Mouse (Mus musculus): ENCODE measurements around the gene Zfp597. TPM values are rescaled to one million over a fixed set of nuclear protein-coding genes. Genes with fewer than 3 reads are reported as not detected.
"Not testable (repeated sequence)": the region's sequence is repeated elsewhere in the genome, so short reads cannot be mapped to it uniquely, and the experiment has no call there.

The Zfp597 gene
- polyA plus RNA-seq, 1 experiment = 0.09 TPM

DNA sequence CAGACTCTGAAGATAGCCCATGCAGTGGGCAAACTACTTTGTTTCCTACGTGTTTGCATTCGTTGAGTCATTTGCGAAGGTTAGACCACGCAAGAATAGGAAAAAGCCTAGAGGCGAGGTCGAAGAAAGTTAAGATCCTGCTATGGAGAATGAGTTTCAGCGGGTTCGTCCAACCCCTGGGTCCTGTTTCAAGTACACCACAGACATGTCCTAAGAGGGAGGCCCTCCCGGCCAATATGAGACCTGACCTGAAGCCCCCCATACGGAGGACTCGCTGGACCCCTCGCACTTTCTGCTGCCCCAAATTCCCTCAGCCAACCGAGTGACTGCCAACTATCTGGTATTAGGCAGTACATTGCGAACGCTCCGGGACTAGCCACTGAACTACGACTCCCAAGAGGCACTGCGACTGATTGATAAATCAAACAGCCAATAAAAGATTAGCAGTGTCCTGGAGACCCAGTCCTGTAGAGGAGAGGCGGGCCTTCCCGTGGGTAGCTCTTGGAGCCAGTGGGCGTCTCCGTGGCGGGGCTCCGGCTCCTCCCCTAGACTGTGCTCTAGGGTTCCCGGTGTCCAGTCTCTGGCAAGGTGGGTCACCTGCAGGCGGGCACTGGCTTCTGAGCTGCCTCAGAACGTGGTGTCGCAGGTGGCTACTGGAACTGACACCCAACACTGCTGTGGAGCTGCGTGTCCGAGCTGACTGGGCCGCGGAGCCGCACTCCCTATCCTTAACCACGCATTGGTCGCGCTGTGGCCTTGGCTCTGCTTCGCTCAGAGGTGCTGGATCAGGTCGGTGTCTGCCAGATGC lies 37.4 kb downstream of the Zfp597 start, which contains the start of gene Zfp174:
Gene Zfp174, plus strand, starts transcription at position 558 of the 808 bp plus-strand sequence.
- peaks cover 25% of the 10 kb centered on the region for H3K4me1 ChIP-seq (ENCODE audit: control insufficient read depth)

DNA sequence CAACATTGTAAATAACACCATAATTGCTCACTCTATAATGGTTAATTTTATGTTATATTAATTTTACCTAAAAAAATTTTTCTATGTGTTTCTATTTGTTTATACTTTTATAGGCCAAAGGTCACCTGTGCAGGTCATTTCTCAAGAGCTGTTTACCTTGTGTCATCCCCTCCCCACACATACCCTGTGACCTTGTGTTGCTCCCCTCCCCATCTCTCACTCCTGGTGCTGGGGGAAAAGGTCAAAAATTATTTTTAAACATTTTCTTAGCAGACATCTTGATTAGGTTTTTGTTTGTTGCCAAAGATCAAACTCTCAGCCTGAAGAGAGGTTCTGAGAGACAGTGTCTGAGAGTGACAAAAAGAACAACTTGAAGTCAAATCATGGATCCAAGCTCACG lies 40.6 kb downstream of the Zfp597 start:
- Histone ChIP-seq H3K36me3 (ENCODE audit: control insufficient read depth) (no peaks in the 10 kb centered on the region), H3K9me3 (ENCODE audit: control insufficient read depth, low read length) (no peaks in the 10 kb centered on the region), H3K4me1 (ENCODE audit: control insufficient read depth) (peaks cover 17% of the 10 kb centered on the region), H3K27me3 (ENCODE audit: control insufficient read depth) (no peaks in the 10 kb centered on the region), H3K4me3 (replicated peaks) (no peak overlapping the region)
- no peak for TF ChIP-seq GATA1 (IDR thresholded peaks at IDR 0.05; ENCODE audit: low read length)

More for the DNA sequence above, 37.4 kb downstream of the Zfp597 start, which contains the start of gene Zfp174:
- H3K4me3 ChIP-seq (replicated peaks) = peak within 1 kb of the TSS; percentile 91
- no peaks in the 10 kb centered on the region for H3K27me3 ChIP-seq (ENCODE audit: control insufficient read depth)
- H3K36me3 ChIP-seq (ENCODE audit: control insufficient read depth) = no peaks in the 10 kb centered on the region
- no peak for TF ChIP-seq TAL1 (IDR thresholded peaks at IDR 0.05; ENCODE audit: low read length)
- TF ChIP-seq GATA1 (IDR thresholded peaks at IDR 0.05; ENCODE audit: low read length) = no peak
- no peaks in the 10 kb centered on the region for H3K9me3 ChIP-seq (ENCODE audit: control insufficient read depth, low read length)

DNA sequence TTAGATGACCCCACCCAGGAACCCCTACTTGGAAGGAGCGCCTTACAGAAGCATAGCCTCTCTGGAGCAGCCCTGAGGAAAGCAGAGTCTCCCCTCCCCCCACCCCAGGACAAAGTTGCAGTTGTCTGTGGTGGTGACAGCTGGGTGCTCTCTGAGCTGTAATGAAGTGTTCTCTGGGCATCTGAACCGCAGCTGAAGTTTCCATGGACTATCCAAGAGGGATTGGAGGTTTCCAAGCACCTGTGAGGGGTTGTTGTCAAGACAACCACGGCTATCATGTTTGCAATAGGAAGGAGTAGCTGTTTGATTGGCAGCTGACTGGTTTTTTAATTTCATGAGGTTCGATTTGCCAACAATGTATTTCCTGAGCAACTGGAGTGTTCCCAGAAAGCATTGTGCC lies 41.4 kb downstream of the Zfp597 start:
- Histone ChIP-seq H3K27me3 (ENCODE audit: control insufficient read depth) (no peaks in the 10 kb centered on the region), H3K36me3 (ENCODE audit: control insufficient read depth) (no peaks in the 10 kb centered on the region), H3K4me1 (ENCODE audit: control insufficient read depth) (peaks cover 15% of the 10 kb centered on the region), H3K4me3 (replicated peaks) (no peak overlapping the region), H3K9me3 (ENCODE audit: control insufficient read depth, low read length) (no peaks in the 10 kb centered on the region)
- TF ChIP-seq GATA1 (IDR thresholded peaks at IDR 0.05; ENCODE audit: low read length) = no peak
- no peak for TF ChIP-seq TAL1 (IDR thresholded peaks at IDR 0.05; ENCODE audit: low read length)

DNA sequence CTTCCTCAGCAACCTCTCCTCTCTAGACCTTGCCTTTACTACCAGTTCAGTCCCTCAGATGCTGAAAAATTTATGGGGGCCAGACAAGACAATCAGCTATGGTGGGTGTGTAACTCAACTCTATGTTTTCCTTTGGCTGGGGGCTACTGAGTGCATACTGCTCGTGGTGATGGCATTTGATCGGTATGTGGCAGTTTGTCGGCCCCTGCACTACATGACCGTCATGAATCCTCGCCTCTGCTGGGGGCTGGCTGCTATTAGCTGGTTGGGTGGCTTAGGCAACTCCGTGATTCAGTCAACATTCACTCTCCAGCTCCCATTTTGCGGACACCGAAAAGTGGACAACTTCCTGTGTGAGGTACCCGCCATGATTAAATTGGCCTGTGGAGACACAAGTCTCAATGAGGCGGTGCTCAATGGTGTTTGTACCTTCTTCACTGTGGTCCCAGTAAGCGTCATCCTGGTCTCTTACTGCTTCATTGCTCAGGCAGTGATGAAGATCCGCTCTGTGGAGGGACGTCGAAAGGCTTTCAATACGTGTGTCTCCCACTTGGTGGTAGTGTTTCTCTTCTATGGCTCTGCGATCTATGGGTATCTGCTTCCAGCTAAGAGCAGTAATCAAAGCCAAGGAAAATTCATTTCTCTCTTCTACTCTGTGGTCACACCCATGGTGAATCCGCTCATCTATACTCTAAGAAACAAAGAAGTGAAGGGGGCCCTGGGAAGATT lies 45.0 kb downstream of the Zfp597 start:
- no peaks in the 10 kb centered on the region for H3K36me3 ChIP-seq (ENCODE audit: control insufficient read depth)
- H3K4me1 ChIP-seq (ENCODE audit: control insufficient read depth) = no peaks in the 10 kb centered on the region
- TF ChIP-seq TAL1 (IDR thresholded peaks at IDR 0.05; ENCODE audit: low read length) (no peak), GATA1 (IDR thresholded peaks at IDR 0.05; ENCODE audit: low read length) (no peak)
- no peaks in the 10 kb centered on the region for H3K9me3 ChIP-seq (ENCODE audit: control insufficient read depth, low read length)
- H3K4me3 ChIP-seq (replicated peaks) = no peak overlapping the region
- no peaks in the 10 kb centered on the region for H3K27me3 ChIP-seq (ENCODE audit: control insufficient read depth)

DNA sequence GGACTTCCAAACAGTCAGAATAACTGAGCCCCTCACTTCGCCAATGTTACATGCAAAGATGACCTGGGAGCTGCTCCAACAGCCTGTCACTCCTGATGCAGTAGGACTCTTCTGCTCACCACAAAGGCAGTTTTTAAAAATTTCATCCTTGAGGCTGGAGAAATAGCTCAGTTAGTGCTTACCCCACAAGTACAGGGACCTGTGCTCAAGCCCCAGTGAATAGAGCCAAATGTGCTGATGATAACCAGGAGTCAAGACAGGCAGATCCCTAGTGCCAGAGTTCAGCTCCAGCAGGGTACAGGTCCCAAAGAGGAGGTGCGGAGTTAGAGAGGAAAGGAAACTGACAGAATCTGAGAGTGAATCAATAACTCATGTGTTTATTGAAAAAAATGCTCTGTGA lies 48.9 kb downstream of the Zfp597 start:
- no peak overlapping the region for H3K4me3 ChIP-seq (replicated peaks)
- no peaks in the 10 kb centered on the region for H3K9me3 ChIP-seq (ENCODE audit: control insufficient read depth, low read length)
- no peaks in the 10 kb centered on the region for H3K36me3 ChIP-seq (ENCODE audit: control insufficient read depth)
- no peaks in the 10 kb centered on the region for H3K4me1 ChIP-seq (ENCODE audit: control insufficient read depth)
- TF ChIP-seq GATA1 (IDR thresholded peaks at IDR 0.05; ENCODE audit: low read length) (no peak), TAL1 (IDR thresholded peaks at IDR 0.05; ENCODE audit: low read length) (no peak)
- H3K27me3 ChIP-seq (ENCODE audit: control insufficient read depth) = no peaks in the 10 kb centered on the region

DNA sequence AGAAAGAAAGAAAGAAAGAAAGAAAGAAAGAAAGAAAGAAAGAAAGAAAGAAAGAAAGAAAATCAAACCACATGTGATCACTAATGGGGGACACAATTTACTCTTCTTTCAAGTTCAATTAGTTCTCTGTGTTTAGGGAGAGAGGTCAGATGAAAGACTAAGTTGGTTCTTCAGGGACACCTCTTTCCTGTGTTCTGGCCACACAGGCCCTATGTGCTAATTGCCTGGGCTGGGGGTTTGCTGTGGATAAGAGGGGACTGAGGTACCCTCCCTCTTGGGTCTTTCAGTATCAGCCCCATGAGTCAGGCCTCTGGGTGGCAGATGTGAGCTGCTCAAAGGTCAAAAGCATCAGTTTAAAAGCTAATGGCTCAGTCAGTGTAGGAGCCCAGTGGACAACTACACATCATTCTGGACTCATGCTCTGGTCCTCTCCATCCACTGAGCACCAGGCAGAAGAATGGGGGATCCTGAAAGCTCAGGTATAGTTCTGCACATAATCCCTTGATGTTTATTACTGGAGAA lies 53.7 kb downstream of the Zfp597 start, which contains the start of gene Olfr15:
Gene Olfr15, plus strand, starts transcription at position 291 of the 522 bp plus-strand sequence.
- Histone ChIP-seq H3K4me3 (replicated peaks) (no peak within 1 kb of the TSS), H3K4me1 (ENCODE audit: control insufficient read depth) (no peaks in the 10 kb centered on the region), H3K36me3 (ENCODE audit: control insufficient read depth) (no peaks in the 10 kb centered on the region), H3K9me3 (ENCODE audit: control insufficient read depth, low read length) (no peaks in the 10 kb centered on the region), H3K27me3 (ENCODE audit: control insufficient read depth) (no peaks in the 10 kb centered on the region)
- no peak for TF ChIP-seq GATA1 (IDR thresholded peaks at IDR 0.05; ENCODE audit: low read length)
- TF ChIP-seq TAL1 (IDR thresholded peaks at IDR 0.05; ENCODE audit: low read length) = no peak

DNA sequence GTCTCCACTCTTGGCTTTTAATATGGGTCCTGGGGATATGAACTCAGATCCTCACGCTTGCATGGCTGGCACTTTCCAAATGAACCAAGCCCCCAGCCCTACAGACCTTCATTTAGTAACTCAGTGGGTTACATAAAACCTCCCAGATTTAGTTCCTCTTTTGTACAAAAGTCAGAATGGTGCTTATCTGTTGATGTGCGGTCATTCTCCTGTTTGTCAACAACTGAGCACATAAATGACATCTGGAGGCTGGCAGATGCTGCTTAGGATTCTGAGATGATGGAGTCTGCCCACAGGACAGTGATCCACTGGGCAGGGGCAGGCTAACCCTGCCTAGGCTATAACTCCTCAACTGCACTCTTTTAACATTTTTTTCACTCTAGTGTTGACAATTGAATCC lies 54.6 kb downstream of the Zfp597 start:
- no peak for TF ChIP-seq GATA1 (IDR thresholded peaks at IDR 0.05; ENCODE audit: low read length)
- TF ChIP-seq TAL1 (IDR thresholded peaks at IDR 0.05; ENCODE audit: low read length) = no peak
- no peak overlapping the region for H3K4me3 ChIP-seq (replicated peaks)
- H3K4me1 ChIP-seq (ENCODE audit: control insufficient read depth) = no peaks in the 10 kb centered on the region
- no peaks in the 10 kb centered on the region for H3K27me3 ChIP-seq (ENCODE audit: control insufficient read depth)
- H3K36me3 ChIP-seq (ENCODE audit: control insufficient read depth) = no peaks in the 10 kb centered on the region
- no peaks in the 10 kb centered on the region for H3K9me3 ChIP-seq (ENCODE audit: control insufficient read depth, low read length)

DNA sequence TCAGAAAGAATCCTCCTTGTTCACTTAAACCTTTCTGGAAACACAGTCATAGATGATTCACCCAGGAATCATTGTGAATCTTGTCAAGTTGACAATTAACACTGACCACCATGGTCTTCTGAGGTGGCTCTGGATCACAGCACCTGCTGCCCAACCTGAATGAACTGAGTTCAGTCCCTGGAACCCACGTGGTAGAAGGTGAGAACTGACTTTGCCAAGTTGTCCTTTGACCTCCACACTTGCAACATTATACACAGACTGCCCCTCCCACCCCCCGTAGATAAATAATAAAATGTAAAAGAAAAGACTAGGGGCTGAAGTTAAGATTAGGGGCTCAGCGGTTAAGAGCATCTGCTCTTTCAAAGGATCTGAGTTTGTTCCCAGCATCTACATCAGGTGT lies 56.3 kb downstream of the Zfp597 start:
- H3K4me3 ChIP-seq (replicated peaks) = no peak overlapping the region
- no peaks in the 10 kb centered on the region for H3K4me1 ChIP-seq (ENCODE audit: control insufficient read depth)
- H3K9me3 ChIP-seq (ENCODE audit: control insufficient read depth, low read length) = no peaks in the 10 kb centered on the region
- TF ChIP-seq TAL1 (IDR thresholded peaks at IDR 0.05; ENCODE audit: low read length) = no peak
- no peak for TF ChIP-seq GATA1 (IDR thresholded peaks at IDR 0.05; ENCODE audit: low read length)
- no peaks in the 10 kb centered on the region for H3K36me3 ChIP-seq (ENCODE audit: control insufficient read depth)
- no peaks in the 10 kb centered on the region for H3K27me3 ChIP-seq (ENCODE audit: control insufficient read depth)

DNA sequence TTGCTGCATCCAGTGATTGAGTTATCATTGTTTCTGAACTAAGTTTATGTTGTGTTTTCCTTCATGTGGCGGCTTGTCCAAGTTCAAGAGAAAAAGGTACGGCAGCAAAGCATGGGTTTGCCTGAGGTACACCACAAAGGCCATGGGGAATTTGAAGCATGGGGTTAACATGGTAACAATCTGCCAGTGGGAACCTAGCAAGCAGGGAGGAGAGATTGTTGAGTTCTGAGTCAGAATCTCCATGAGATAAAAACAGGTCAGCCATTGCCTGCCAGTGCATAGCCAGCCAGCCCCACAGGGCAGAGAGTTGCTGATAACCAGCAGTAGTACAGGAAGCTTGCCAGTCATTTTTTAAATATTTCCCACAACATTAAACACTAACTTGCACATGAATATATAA lies 64.2 kb downstream of the Zfp597 start:
- H3K4me3 ChIP-seq (replicated peaks) = no peak overlapping the region
- no peaks in the 10 kb centered on the region for H3K36me3 ChIP-seq (ENCODE audit: control insufficient read depth)
- no peaks in the 10 kb centered on the region for H3K9me3 ChIP-seq (ENCODE audit: control insufficient read depth, low read length)
- H3K27me3 ChIP-seq (ENCODE audit: control insufficient read depth) = no peaks in the 10 kb centered on the region
- TF ChIP-seq TAL1 (IDR thresholded peaks at IDR 0.05; ENCODE audit: low read length) (no peak), GATA1 (IDR thresholded peaks at IDR 0.05; ENCODE audit: low read length) (no peak)
- no peaks in the 10 kb centered on the region for H3K4me1 ChIP-seq (ENCODE audit: control insufficient read depth)

DNA sequence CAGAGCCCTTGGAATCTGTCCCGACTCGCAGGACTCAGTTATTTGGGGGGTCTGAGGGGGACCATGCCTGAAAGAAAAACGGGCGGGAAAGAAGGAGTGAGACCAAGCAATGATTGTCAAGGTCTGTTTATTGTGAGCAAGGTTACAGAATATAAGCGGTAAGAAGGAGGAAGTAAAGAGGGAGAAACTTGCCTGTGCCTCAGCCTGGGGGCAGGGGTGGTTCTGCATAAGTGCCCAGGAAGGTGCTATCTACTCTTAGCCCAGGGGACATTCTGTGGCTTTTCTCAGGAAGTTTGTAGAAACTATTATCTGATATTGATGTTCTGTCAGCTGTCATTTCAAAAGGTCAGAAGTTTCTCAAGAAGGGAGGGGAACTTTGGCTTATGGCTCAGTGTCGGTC lies 69.7 kb downstream of the Zfp597 start:
- H3K36me3 ChIP-seq (ENCODE audit: control insufficient read depth); H3K4me3 ChIP-seq (replicated peaks); H3K27me3 ChIP-seq (ENCODE audit: control insufficient read depth); H3K4me1 ChIP-seq (ENCODE audit: control insufficient read depth); H3K9me3 ChIP-seq (ENCODE audit: control insufficient read depth, low read length): not testable (repeated sequence)

Data from erythroblast, embryonic 14.5 days (primary cell).